Mouse (Mus musculus) right cerebral cortex, postnatal 25 days (tissue): Measurements from ENCODE around the gene Nkain2.
A peak's percentile ranks its signal among the peaks of the same experiment; 100 is the strongest.
"Not testable (repeated sequence)": the region's sequence is repeated elsewhere in the genome, so short reads cannot be mapped to it uniquely, and the experiment has no call there.

Experiments used
- DNase-seq: peaks from one replicate; pipeline ENCODE4 v3.0.0; 2022

The Nkain2 gene

GRCm38 (mm10) chr10:32052546-32053295 is 837.5 kb downstream of the Nkain2 start:
- DNase-seq, result no peak

- DNase-seq, result no peak
Observed at GRCm38 (mm10) chr10:32052045-32052444, 838.2 kb downstream of the Nkain2 start.

GRCm38 (mm10) chr10:32029996-32030395 is 860.3 kb downstream of the Nkain2 start:
- peak; percentile 13 for DNase-seq

- no peak for DNase-seq
Observed at GRCm38 (mm10) chr10:32018385-32018784, 871.9 kb downstream of the Nkain2 start.

- DNase-seq, result no peak
Observed at GRCm38 (mm10) chr10:32001216-32001753, 889.0 kb downstream of the Nkain2 start.

GRCm38 (mm10) chr10:31993205-31993604 is 897.1 kb downstream of the Nkain2 start:
- DNase-seq, result no peak

GRCm38 (mm10) chr10:31978387-31978786 is 911.9 kb downstream of the Nkain2 start:
- no peak for DNase-seq

GRCm38 (mm10) chr10:31947178-31947726 is 943.0 kb downstream of the Nkain2 start:
- no peak for DNase-seq

GRCm38 (mm10) chr10:31931961-31932360 is 958.3 kb downstream of the Nkain2 start:
- no peak for DNase-seq

- no peak for DNase-seq
Observed at GRCm38 (mm10) chr10:31927657-31928056, 962.6 kb downstream of the Nkain2 start.

- not testable (repeated sequence) for DNase-seq
Observed at GRCm38 (mm10) chr10:31920901-31921300, 969.4 kb downstream of the Nkain2 start.

- no peak for DNase-seq
Observed at GRCm38 (mm10) chr10:31907488-31907887, 982.8 kb downstream of the Nkain2 start.

- DNase-seq, result no peak
Observed at GRCm38 (mm10) chr10:31899501-31899900, 990.8 kb downstream of the Nkain2 start.

- no peak for DNase-seq
Observed at GRCm38 (mm10) chr10:31873323-31873895, 1016.9 kb downstream of the Nkain2 start.

GRCm38 (mm10) chr10:31868275-31868674 is 1022.0 kb downstream of the Nkain2 start:
- no peak for DNase-seq

- DNase-seq, result no peak
Observed at GRCm38 (mm10) chr10:31827041-31827440, 1063.2 kb downstream of the Nkain2 start.

GRCm38 (mm10) chr10:31812543-31812942 is 1077.7 kb downstream of the Nkain2 start:
- no peak for DNase-seq

GRCm38 (mm10) chr10:31742443-31743057 is 1147.7 kb downstream of the Nkain2 start:
- peak; percentile 62 for DNase-seq

- no peak for DNase-seq
Observed at GRCm38 (mm10) chr10:31728036-31728435, 1162.2 kb downstream of the Nkain2 start.

GRCm38 (mm10) chr10:31647270-31647669 is 1243.0 kb downstream of the Nkain2 start:
- DNase-seq, result no peak

- no peak for DNase-seq
Observed at GRCm38 (mm10) chr10:31646083-31646482, 1244.2 kb downstream of the Nkain2 start.
